Mouse (Mus musculus): ENCODE results near the gene Ier5l.
A peak's percentile ranks its signal among the peaks of the same experiment; 100 is the strongest.

Gene Ier5l

GRCm38 (mm10) chr2:30474039-30474438 is at the start of gene Ier5l:
Gene Ier5l (minus strand): TSS chr2:30474219.
- peak; percentile 97 for DNase-seq

GRCm38 (mm10) chr2:30523727-30524126 is 49.7 kb upstream of the Ier5l start:
- DNase-seq: no peak

- DNase-seq: no peak
Observed at GRCm38 (mm10) chr2:30510711-30511380, 36.8 kb upstream of the Ier5l start.

GRCm38 (mm10) chr2:30507138-30507727 is 33.2 kb upstream of the Ier5l start:
- no peak for DNase-seq

- peak in 1 of 2 experiments; percentile 62 for DNase-seq
Observed at GRCm38 (mm10) chr2:30503677-30504621, 29.9 kb upstream of the Ier5l start.

- DNase-seq: no peak
Observed at GRCm38 (mm10) chr2:30501701-30502100, 27.7 kb upstream of the Ier5l start.

- DNase-seq: peak; percentile 67 to 74
Observed at GRCm38 (mm10) chr2:30495909-30496861, 22.2 kb upstream of the Ier5l start.

- no peak for DNase-seq
Observed at GRCm38 (mm10) chr2:30495000-30495908, 21.2 kb upstream of the Ier5l start.

- no peak for DNase-seq
Observed at GRCm38 (mm10) chr2:30490384-30490783, 16.4 kb upstream of the Ier5l start.

GRCm38 (mm10) chr2:30487597-30487996 is 13.6 kb upstream of the Ier5l start:
- no peak for DNase-seq

- no peak for DNase-seq
Observed at GRCm38 (mm10) chr2:30478526-30478925, 4.5 kb upstream of the Ier5l start.

- no peak for DNase-seq
Observed at GRCm38 (mm10) chr2:30476241-30476640, 2.2 kb upstream of the Ier5l start.

GRCm38 (mm10) chr2:30475457-30475856 is 1.4 kb upstream of the Ier5l start:
- DNase-seq: no peak

- DNase-seq: no peak
Observed at GRCm38 (mm10) chr2:30474776-30475175, 757 bp upstream of the Ier5l start.

- peak in 1 of 2 experiments; percentile 79 for DNase-seq
Observed at GRCm38 (mm10) chr2:30473431-30474031, 488 bp downstream of the Ier5l start.

- DNase-seq: peak; percentile 59 to 71
Observed at GRCm38 (mm10) chr2:30472731-30473351, 1.2 kb downstream of the Ier5l start.

GRCm38 (mm10) chr2:30471795-30472720 is 2.0 kb downstream of the Ier5l start:
- peak; percentile 88 to 93 for DNase-seq

GRCm38 (mm10) chr2:30471051-30471450 is 3.0 kb downstream of the Ier5l start:
- peak in 1 of 2 experiments; percentile 43 for DNase-seq

Data from lung, postnatal 4 days (tissue).